Mouse (Mus musculus) neural tube, embryonic 15.5 days (tissue): ENCODE data around the gene Rhbdf2. TPM values are rescaled to one million over a fixed set of nuclear protein-coding genes. Genes with fewer than 3 reads are reported as not detected.
"Not testable (repeated sequence)": the region's sequence is repeated elsewhere in the genome, so short reads cannot be mapped to it uniquely, and the experiment has no call there.

Experiments used
- ATAC-seq: fragments of 200-750 bp; cut with Nextera tagmentation; 2 replicates; pipeline ENCODE4 v1.8.0; 2017; ENCODE audit warnings: mild to moderate bottlenecking, moderate TSS enrichment, moderate library complexity; ENCODE audit not compliant: low FRiP score
- H3K27ac ChIP-seq: fragments of 300-500 bp; sonication (generic); replicated peaks from 2 replicates; pipeline ENCODE4 v1.5.1; 2015; ENCODE audit warnings: mild to moderate bottlenecking, inconsistent platforms
- H3K27me3 ChIP-seq: fragments of 300-500 bp; sonication (generic); replicated peaks from 2 replicates; pipeline ENCODE4 v1.6.1; 2015; ENCODE audit warnings: inconsistent platforms
- H3K36me3 ChIP-seq: fragments of 300-500 bp; sonication (generic); 2 replicates; pipeline ENCODE4 v1.6.1; 2015; ENCODE audit warnings: inconsistent platforms
- H3K4me1 ChIP-seq: fragments of 300-500 bp; sonication (generic); 2 replicates; pipeline ENCODE4 v1.6.1; 2015; ENCODE audit warnings: inconsistent platforms
- H3K4me2 ChIP-seq: fragments of 300-500 bp; sonication (generic); 2 replicates; pipeline ENCODE4 v1.6.1; 2015; ENCODE audit warnings: inconsistent platforms, mild to moderate bottlenecking, moderate library complexity
- H3K4me3 ChIP-seq: fragments of 300-500 bp; sonication (generic); replicated peaks from 2 replicates; pipeline ENCODE4 v1.5.1; 2015; ENCODE audit warnings: mild to moderate bottlenecking, inconsistent platforms
- H3K9ac ChIP-seq: fragments of 300-500 bp; sonication (generic); replicated peaks from 2 replicates; pipeline ENCODE4 v1.6.1; 2015; ENCODE audit warnings: mild to moderate bottlenecking, inconsistent platforms
- H3K9me3 ChIP-seq: fragments of 300-500 bp; sonication (generic); replicated peaks from 2 replicates; pipeline ENCODE4 v1.6.1; 2016; ENCODE audit warnings: inconsistent platforms
- WGBS: fragments of 180-500 bp; shearing (Covaris S2); methylation state at CpG from one replicate; pipeline ENCODE4 v1.1.7; 2015; ENCODE audit warnings: mixed read lengths; 5-methylcytosine and 5-hydroxymethylcytosine counted together
- polyA plus RNA-seq: library from polyadenylated mRNA; unstranded; fragments of >200 nt; fragmentation: Nextera tagmentation; extraction: Ambion mirVana; gene quantifications from 2 replicates; pipeline ENCODE4 v1.2.1, GENCODE M21; 2015

Rhbdf2 gene
- polyA plus RNA-seq, 1 experiment from 2014 or later: 1.4 TPM

- Histone ChIP-seq H3K4me1 (peaks cover 18% of the 10 kb centered on the region), H3K36me3 (no peaks in the 10 kb centered on the region), H3K9ac (no peak overlapping the region), H3K27me3 (0 out of 2 replicates have a peak, but pooled peaks cover 2% of the 10 kb centered on the region), H3K4me2 (no peak overlapping the region), H3K9me3 (no peaks in the 10 kb centered on the region), H3K27ac (no peak overlapping the region), H3K4me3 (no peak overlapping the region)
- 50% methylated on average over 5 of the region's 5 CpGs for WGBS
- no peak for ATAC-seq
Measured at GRCm38 (mm10) chr11:116641168-116641567, 14.3 kb upstream of the Rhbdf2 start.

- not testable (repeated sequence) for ATAC-seq, H3K9ac ChIP-seq, H3K9me3 ChIP-seq, H3K27me3 ChIP-seq, H3K4me3 ChIP-seq, H3K4me1 ChIP-seq, H3K36me3 ChIP-seq, H3K4me2 ChIP-seq, H3K27ac ChIP-seq
- WGBS: 74% methylated on average over 8 of the region's 8 CpGs
Measured at GRCm38 (mm10) chr11:116636607-116637006, 9.8 kb upstream of the Rhbdf2 start.

GRCm38 (mm10) chr11:116632962-116633361 is 6.1 kb upstream of the Rhbdf2 start:
- WGBS: 81% methylated on average over 10 of the region's 10 CpGs
- Histone ChIP-seq H3K9me3 (no peaks in the 10 kb centered on the region), H3K27me3 (no peaks in the 10 kb centered on the region), H3K27ac (no peak overlapping the region), H3K4me2 (no peak overlapping the region), H3K9ac (no peak overlapping the region), H3K4me3 (no peak overlapping the region), H3K4me1 (0 out of 2 replicates have a peak, but pooled peaks cover 3% of the 10 kb centered on the region), H3K36me3 (no peaks in the 10 kb centered on the region)
- ATAC-seq: no peak

GRCm38 (mm10) chr11:116630171-116630965 is 3.5 kb upstream of the Rhbdf2 start:
- no peak for ATAC-seq
- peaks cover 3% of the 10 kb centered on the region for H3K27me3 ChIP-seq
- no peak overlapping the region for H3K27ac ChIP-seq
- H3K4me2 ChIP-seq: no peak overlapping the region
- no peak overlapping the region for H3K4me3 ChIP-seq
- H3K9ac ChIP-seq: no peak overlapping the region
- 0 out of 2 replicates have a peak, but pooled peaks cover 3% of the 10 kb centered on the region for H3K4me1 ChIP-seq
- no peaks in the 10 kb centered on the region for H3K9me3 ChIP-seq
- 56% methylated on average over 12 of the region's 12 CpGs for WGBS
- H3K36me3 ChIP-seq: no peaks in the 10 kb centered on the region

- WGBS: 89% methylated on average over 6 of the region's 6 CpGs
- H3K9ac ChIP-seq: no peak overlapping the region
- no peak overlapping the region for H3K27ac ChIP-seq
- no peaks in the 10 kb centered on the region for H3K9me3 ChIP-seq
- no peak overlapping the region for H3K4me2 ChIP-seq
- H3K4me1 ChIP-seq: peaks cover 5% of the 10 kb centered on the region; the same call in 1 of the 2 replicates
- H3K27me3 ChIP-seq: peaks cover 12% of the 10 kb centered on the region
- no peak for ATAC-seq
- H3K36me3 ChIP-seq: no peaks in the 10 kb centered on the region
- no peak overlapping the region for H3K4me3 ChIP-seq
Measured at GRCm38 (mm10) chr11:116629472-116629871, 2.7 kb upstream of the Rhbdf2 start.

- no peaks in the 10 kb centered on the region for H3K9me3 ChIP-seq
Measured at GRCm38 (mm10) chr11:116628712-116629111, 1.9 kb upstream of the Rhbdf2 start.

GRCm38 (mm10) chr11:116627072-116628020 is 527 bp upstream of the Rhbdf2 start:
- peaks cover 30% of the 10 kb centered on the region for H3K27me3 ChIP-seq

More at GRCm38 (mm10) chr11:116628712-116629111, 1.9 kb upstream of the Rhbdf2 start:
- ATAC-seq: peak; percentile 74; the same call in 1 of the 2 replicates
- Histone ChIP-seq H3K27me3 (peaks cover 19% of the 10 kb centered on the region), H3K9ac (no peak overlapping the region), H3K36me3 (no peaks in the 10 kb centered on the region), H3K4me1 (peaks cover 13% of the 10 kb centered on the region), H3K4me3 (no peak overlapping the region), H3K27ac (no peak overlapping the region), H3K4me2 (no peak overlapping the region)
- WGBS: 62% methylated on average over 9 of the region's 9 CpGs

GRCm38 (mm10) chr11:116625081-116626000 is 1.5 kb downstream of the Rhbdf2 start:
- no peak overlapping the region for H3K9ac ChIP-seq
- H3K36me3 ChIP-seq: no peaks in the 10 kb centered on the region
- peaks cover 30% of the 10 kb centered on the region for H3K27me3 ChIP-seq
- H3K27ac ChIP-seq: no peak overlapping the region
- H3K9me3 ChIP-seq: no peaks in the 10 kb centered on the region
- no peak overlapping the region for H3K4me2 ChIP-seq
- peaks cover 32% of the 10 kb centered on the region for H3K4me1 ChIP-seq
- no peak overlapping the region for H3K4me3 ChIP-seq
- no peak for ATAC-seq
- 75% methylated on average over 17 of the region's 17 CpGs for WGBS

More at GRCm38 (mm10) chr11:116627072-116628020, 527 bp upstream of the Rhbdf2 start:
- Histone ChIP-seq H3K36me3 (no peaks in the 10 kb centered on the region), H3K27ac (no peak overlapping the region), H3K4me2 (no peak overlapping the region), H3K9ac (no peak overlapping the region), H3K4me1 (peaks cover 16% of the 10 kb centered on the region), H3K4me3 (no peak overlapping the region), H3K9me3 (no peaks in the 10 kb centered on the region)
- WGBS: 38% methylated on average over 10 of the region's 10 CpGs
- no peak for ATAC-seq

- Histone ChIP-seq H3K4me3 (peak overlapping the region; percentile 48), H3K27ac (no peak overlapping the region), H3K36me3 (no peaks in the 10 kb centered on the region), H3K9me3 (no peaks in the 10 kb centered on the region), H3K4me2 (peak overlapping the region; percentile 75), H3K27me3 (peaks cover 30% of the 10 kb centered on the region), H3K4me1 (peaks cover 43% of the 10 kb centered on the region), H3K9ac (peak overlapping the region; percentile 47)
- ATAC-seq: 0 out of 2 replicates have a peak, but pooled peaks have one; percentile 28
- WGBS: 12% methylated on average over 42 of the region's 42 CpGs
Measured at GRCm38 (mm10) chr11:116624131-116624832, 2.5 kb downstream of the Rhbdf2 start.

- WGBS: 7% methylated on average over 39 of the region's 40 CpGs
- Histone ChIP-seq H3K9ac (peak overlapping the region; percentile 47), H3K4me3 (peak overlapping the region; percentile 48), H3K9me3 (no peaks in the 10 kb centered on the region), H3K27ac (no peak overlapping the region), H3K36me3 (no peaks in the 10 kb centered on the region), H3K27me3 (peaks cover 30% of the 10 kb centered on the region), H3K4me1 (peaks cover 45% of the 10 kb centered on the region), H3K4me2 (peak overlapping the region; percentile 75)
- ATAC-seq: no peak
Measured at GRCm38 (mm10) chr11:116623281-116624124, 3.3 kb downstream of the Rhbdf2 start.
